Mouse (Mus musculus): ENCODE data around the gene Tbx2.

GRCm38 (mm10) chr11:85829520-85830440, 2.6 kb upstream of the Tbx2 start:
- TF ChIP-seq POLR2A (IDR thresholded peaks at IDR 0.05; ENCODE audit: insufficient read depth, low read length) (no peak), CTCF (IDR thresholded peaks at IDR 0.05; ENCODE audit: low read depth, low read length) (no peak), EP300 (IDR thresholded peaks at IDR 0.05; ENCODE audit: insufficient read depth, low read depth, low read length) (no peak)
